Mouse (Mus musculus) heart, postnatal 0 days (tissue): ENCODE measurements at regions not wholly inside any gene's neighbourhood (a gene's known extent, or its start where the extent isn't known, plus 50 kb on each side); places are given as distances from the start of the nearest gene placed in this dataset.

Source experiments
- ATAC-seq: fragments of 200-750 bp; cut with Nextera tagmentation; 2 replicates; pipeline ENCODE4 v1.8.0; 2017; ENCODE audit warnings: low read depth, moderate number of reproducible peaks, moderate library complexity; ENCODE audit not compliant: insufficient read depth
- DNase-seq: peaks from one replicate; pipeline ENCODE4 v3.0.0-alpha.2; 2016; ENCODE audit warnings: low spot score
- H3K27ac ChIP-seq: fragments of 300-500 bp; sonication (generic); 2 replicates; pipeline ENCODE4 v1.5.1; 2014; ENCODE audit warnings: low read depth, mild to moderate bottlenecking
- H3K27me3 ChIP-seq: fragments of 300-500 bp; sonication (generic); 2 replicates; pipeline ENCODE4 v1.6.1; 2014; ENCODE audit warnings: low read length, mixed read lengths; ENCODE audit not compliant: control insufficient read depth, insufficient read depth
- H3K36me3 ChIP-seq: fragments of 300-500 bp; sonication (generic); replicated peaks from 2 replicates; pipeline ENCODE4 v1.6.1; 2014; ENCODE audit warnings: low read length, mixed read lengths; ENCODE audit not compliant: control insufficient read depth, insufficient read depth
- H3K4me1 ChIP-seq: fragments of 300-500 bp; sonication (generic); 2 replicates; pipeline ENCODE4 v1.6.1; 2014; ENCODE audit warnings: antibody characterized with exemption; ENCODE audit not compliant: control insufficient read depth, insufficient read depth
- H3K4me2 ChIP-seq: fragments of 300-500 bp; sonication (generic); 2 replicates; pipeline ENCODE4 v1.6.1; 2014; ENCODE audit warnings: low read depth, mild to moderate bottlenecking, low read length, moderate library complexity
- H3K4me3 ChIP-seq: fragments of 300-500 bp; sonication (generic); 2 replicates; pipeline ENCODE4 v1.5.1; 2014; ENCODE audit warnings: low read depth, low read length
- H3K9ac ChIP-seq: fragments of 300-500 bp; sonication (generic); replicated peaks from 2 replicates; pipeline ENCODE4 v1.6.1; 2014; ENCODE audit warnings: low read depth, low read length, mixed read lengths
- H3K9me3 ChIP-seq: fragments of 300-500 bp; sonication (generic); replicated peaks from 2 replicates; pipeline ENCODE4 v1.6.1; 2016; ENCODE audit warnings: low read length; ENCODE audit not compliant: control insufficient read depth
- CTCF ChIP-seq: IDR thresholded peaks from 2 replicates; pipeline ENCODE4 v1.5.1; 2016; ENCODE audit warnings: antibody characterized with exemption, control low read depth, low read depth
- EP300 ChIP-seq: IDR thresholded peaks from 2 replicates; pipeline ENCODE4 v1.6.1; 2016; ENCODE audit warnings: antibody characterized with exemption, low read depth
- WGBS: fragments of 180-500 bp; shearing (Covaris S2); extraction: QIAGEN DNeasy Blood & Tissue Kit; methylation state at CpG from one replicate; pipeline ENCODE4 v1.1.7; 2014; 5-methylcytosine and 5-hydroxymethylcytosine counted together

GRCm38 (mm10) chr7:137593570-137593969 is 156.2 kb downstream of the Glrx3 start:
- H3K4me2 ChIP-seq: no peak overlapping the region
- H3K9me3 ChIP-seq: no peaks in the 10 kb centered on the region
- no peaks in the 10 kb centered on the region for H3K27me3 ChIP-seq
- H3K36me3 ChIP-seq: no peaks in the 10 kb centered on the region
- H3K4me1 ChIP-seq: no peaks in the 10 kb centered on the region
- no peak for DNase-seq
- ATAC-seq: no peak
- no peak overlapping the region for H3K27ac ChIP-seq
- H3K4me3 ChIP-seq: no peak overlapping the region
- no peak overlapping the region for H3K9ac ChIP-seq
- TF ChIP-seq CTCF: no peak
- TF ChIP-seq EP300: no peak
- WGBS: 48% methylated on average over 8 of the region's 8 CpGs

- Histone ChIP-seq H3K4me1 (no peaks in the 10 kb centered on the region), H3K27me3 (no peaks in the 10 kb centered on the region), H3K9me3 (no peaks in the 10 kb centered on the region), H3K27ac (no peak overlapping the region), H3K4me3 (no peak overlapping the region), H3K4me2 (no peak overlapping the region), H3K36me3 (no peaks in the 10 kb centered on the region), H3K9ac (no peak overlapping the region)
- DNase-seq (no peak), ATAC-seq (no peak)
- 63% methylated on average over 4 of the region's 4 CpGs for WGBS
- TF ChIP-seq EP300: no peak
- TF ChIP-seq CTCF: no peak
Measured at GRCm38 (mm10) chr7:137595567-137595966, 158.2 kb downstream of the Glrx3 start.

GRCm38 (mm10) chr7:137596161-137596560 is 158.7 kb downstream of the Glrx3 start:
- DNase-seq (no peak), ATAC-seq (no peak)
- Histone ChIP-seq H3K27me3 (no peaks in the 10 kb centered on the region), H3K27ac (no peak overlapping the region), H3K4me3 (no peak overlapping the region), H3K9me3 (no peaks in the 10 kb centered on the region), H3K4me1 (no peaks in the 10 kb centered on the region), H3K36me3 (no peaks in the 10 kb centered on the region), H3K9ac (no peak overlapping the region), H3K4me2 (no peak overlapping the region)
- TF ChIP-seq EP300 (no peak), CTCF (no peak)
- 71% methylated on average over 7 of the region's 7 CpGs for WGBS

- TF ChIP-seq CTCF (peak; percentile 74), EP300 (no peak)
- no peaks in the 10 kb centered on the region for H3K36me3 ChIP-seq
- H3K4me1 ChIP-seq: no peaks in the 10 kb centered on the region
- no peak overlapping the region for H3K9ac ChIP-seq
- H3K4me3 ChIP-seq: no peak overlapping the region
- no peaks in the 10 kb centered on the region for H3K9me3 ChIP-seq
- 7% methylated on average over 8 of the region's 8 CpGs for WGBS
- H3K27ac ChIP-seq: no peak overlapping the region
- ATAC-seq: 0 out of 2 replicates have a peak, but pooled peaks have one; percentile 36
- H3K4me2 ChIP-seq: no peak overlapping the region
- DNase-seq: peak; percentile 53
- 0 out of 2 replicates have a peak, but pooled peaks cover 4% of the 10 kb centered on the region for H3K27me3 ChIP-seq
Measured at GRCm38 (mm10) chr7:137603039-137603438, 165.6 kb downstream of the Glrx3 start.

- no peak overlapping the region for H3K27ac ChIP-seq
- H3K9ac ChIP-seq: no peak overlapping the region
- H3K4me1 ChIP-seq: peaks cover 8% of the 10 kb centered on the region; the same call in 1 of the 2 replicates
- no peak overlapping the region for H3K4me2 ChIP-seq
- no peaks in the 10 kb centered on the region for H3K9me3 ChIP-seq
- H3K27me3 ChIP-seq: no peaks in the 10 kb centered on the region
- no peaks in the 10 kb centered on the region for H3K36me3 ChIP-seq
- TF ChIP-seq CTCF: no peak
- TF ChIP-seq EP300: no peak
- ATAC-seq: peak; percentile 69; the same call in 1 of the 2 replicates
- no peak overlapping the region for H3K4me3 ChIP-seq
- DNase-seq: peak; percentile 9
- 23% methylated on average over 6 of the region's 6 CpGs for WGBS
Measured at GRCm38 (mm10) chr7:137609752-137610151, 172.3 kb downstream of the Glrx3 start.

GRCm38 (mm10) chr7:137611363-137611762 is 173.9 kb downstream of the Glrx3 start:
- no peak for DNase-seq
- 38% methylated on average over 6 of the region's 6 CpGs for WGBS
- Histone ChIP-seq H3K27me3 (no peaks in the 10 kb centered on the region), H3K9me3 (no peaks in the 10 kb centered on the region), H3K36me3 (no peaks in the 10 kb centered on the region), H3K27ac (no peak overlapping the region), H3K9ac (no peak overlapping the region), H3K4me1 (peaks cover 8% of the 10 kb centered on the region; the same call in 1 of the 2 replicates), H3K4me2 (no peak overlapping the region), H3K4me3 (no peak overlapping the region)
- TF ChIP-seq EP300: no peak
- TF ChIP-seq CTCF: no peak
- ATAC-seq: no peak
